Mouse (Mus musculus): ENCODE data around the gene Crispld2.

The Crispld2 gene

GRCm38 (mm10) chr8:120036111-120036510, 43.9 kb downstream of the Crispld2 start:
- DNase-seq (ENCODE audit: low spot score) = peak; percentile 47

- DNase-seq (ENCODE audit: low spot score) = no peak
These were observed 44.3 kb downstream of the Crispld2 start for GRCm38 (mm10) chr8:120036578-120036977.

- DNase-seq (ENCODE audit: low spot score) = peak; percentile 93
These were observed 45.0 kb downstream of the Crispld2 start for GRCm38 (mm10) chr8:120037199-120037598.

GRCm38 (mm10) chr8:120037611-120038010, 45.4 kb downstream of the Crispld2 start:
- DNase-seq (ENCODE audit: low spot score) = peak; percentile 68

GRCm38 (mm10) chr8:120038741-120039140, 46.5 kb downstream of the Crispld2 start:
- no peak for DNase-seq (ENCODE audit: low spot score)

- no peak for DNase-seq (ENCODE audit: low spot score)
These were observed 47.2 kb downstream of the Crispld2 start for GRCm38 (mm10) chr8:120039313-120039919.

- no peak for DNase-seq (ENCODE audit: low spot score)
These were observed 48.6 kb downstream of the Crispld2 start for GRCm38 (mm10) chr8:120040861-120041260.

GRCm38 (mm10) chr8:120042542-120043312, 50.5 kb downstream of the Crispld2 start:
- DNase-seq (ENCODE audit: low spot score) = no peak

GRCm38 (mm10) chr8:120044907-120045306, 52.7 kb downstream of the Crispld2 start:
- no peak for DNase-seq (ENCODE audit: low spot score)

- DNase-seq (ENCODE audit: low spot score) = no peak
These were observed 53.2 kb downstream of the Crispld2 start for GRCm38 (mm10) chr8:120045471-120045870.

GRCm38 (mm10) chr8:120046258-120047020, 54.2 kb downstream of the Crispld2 start:
- DNase-seq (ENCODE audit: low spot score) = peak; percentile 63

- DNase-seq (ENCODE audit: low spot score) = no peak
These were observed 57.7 kb downstream of the Crispld2 start for GRCm38 (mm10) chr8:120049949-120050348.

GRCm38 (mm10) chr8:120050376-120050775, 58.1 kb downstream of the Crispld2 start:
- DNase-seq (ENCODE audit: low spot score) = no peak

- no peak for DNase-seq (ENCODE audit: low spot score)
These were observed 58.8 kb downstream of the Crispld2 start for GRCm38 (mm10) chr8:120051006-120051405.

GRCm38 (mm10) chr8:120051908-120052307, 59.7 kb downstream of the Crispld2 start:
- no peak for DNase-seq (ENCODE audit: low spot score)

GRCm38 (mm10) chr8:120052318-120052717, 60.1 kb downstream of the Crispld2 start:
- DNase-seq (ENCODE audit: low spot score) = no peak

- DNase-seq (ENCODE audit: low spot score) = no peak
These were observed 62.6 kb downstream of the Crispld2 start for GRCm38 (mm10) chr8:120054833-120055232.

- DNase-seq (ENCODE audit: low spot score) = no peak
These were observed 64.8 kb downstream of the Crispld2 start for GRCm38 (mm10) chr8:120057078-120057477.

GRCm38 (mm10) chr8:120062742-120063141, 70.5 kb downstream of the Crispld2 start:
- DNase-seq (ENCODE audit: low spot score) = no peak

- no peak for DNase-seq (ENCODE audit: low spot score)
These were observed 71.1 kb downstream of the Crispld2 start for GRCm38 (mm10) chr8:120063326-120063725.

GRCm38 (mm10) chr8:120065611-120066010, 73.4 kb downstream of the Crispld2 start:
- no peak for DNase-seq (ENCODE audit: low spot score)

- DNase-seq (ENCODE audit: low spot score) = no peak
These were observed 74.0 kb downstream of the Crispld2 start for GRCm38 (mm10) chr8:120066226-120066625.
